Mouse (Mus musculus) frontal cortex, postnatal 14 days (tissue): ENCODE data around the gene Samd4.

Source experiments
- DNase-seq, 2 experiments: peaks; one replicate each; pipeline ENCODE4 v3.0.0; 2022; ENCODE audit warnings: low spot score in 2 of 2

The Samd4 gene

GRCm38 (mm10) chr14:46908858-46909257 lies 26.2 kb downstream of the Samd4 start:
- no peak for DNase-seq

- no peak for DNase-seq
These were observed 29.8 kb downstream of the Samd4 start for GRCm38 (mm10) chr14:46912496-46912895.

GRCm38 (mm10) chr14:46914356-46914755 lies 31.7 kb downstream of the Samd4 start:
- DNase-seq, result no peak

- DNase-seq, result no peak
These were observed 32.9 kb downstream of the Samd4 start for GRCm38 (mm10) chr14:46915555-46915954.

GRCm38 (mm10) chr14:46916581-46916980 lies 33.9 kb downstream of the Samd4 start:
- no peak for DNase-seq

GRCm38 (mm10) chr14:46917136-46917535 lies 34.5 kb downstream of the Samd4 start:
- no peak for DNase-seq

GRCm38 (mm10) chr14:46917581-46917980 lies 34.9 kb downstream of the Samd4 start:
- no peak for DNase-seq

GRCm38 (mm10) chr14:46920496-46920895 lies 37.8 kb downstream of the Samd4 start:
- no peak for DNase-seq

GRCm38 (mm10) chr14:46921178-46921975 lies 38.7 kb downstream of the Samd4 start:
- no peak for DNase-seq

GRCm38 (mm10) chr14:46923931-46924330 lies 41.3 kb downstream of the Samd4 start:
- no peak for DNase-seq

GRCm38 (mm10) chr14:46924422-46924821 lies 41.8 kb downstream of the Samd4 start:
- DNase-seq, result no peak

GRCm38 (mm10) chr14:46928556-46928955 lies 45.9 kb downstream of the Samd4 start:
- no peak for DNase-seq

- no peak for DNase-seq
These were observed 49.5 kb downstream of the Samd4 start for GRCm38 (mm10) chr14:46932121-46932520.

- DNase-seq, result no peak
These were observed 50.1 kb downstream of the Samd4 start for GRCm38 (mm10) chr14:46932708-46933107.

GRCm38 (mm10) chr14:46941077-46941476 lies 58.4 kb downstream of the Samd4 start:
- no peak for DNase-seq

GRCm38 (mm10) chr14:46941896-46942812 lies 59.5 kb downstream of the Samd4 start:
- peak; percentile 55 to 70 for DNase-seq

GRCm38 (mm10) chr14:46944411-46944810 lies 61.8 kb downstream of the Samd4 start:
- no peak for DNase-seq

- DNase-seq, result no peak
These were observed 63.3 kb downstream of the Samd4 start for GRCm38 (mm10) chr14:46945903-46946490.

- no peak for DNase-seq
These were observed 65.0 kb downstream of the Samd4 start for GRCm38 (mm10) chr14:46947644-46948043.

- DNase-seq, result no peak
These were observed 68.1 kb downstream of the Samd4 start for GRCm38 (mm10) chr14:46950527-46951384.

GRCm38 (mm10) chr14:46952264-46952663 lies 69.6 kb downstream of the Samd4 start:
- DNase-seq, result no peak
